ENCODE assay signal across 26 mouse cellular contexts in the genomic region with DNA sequence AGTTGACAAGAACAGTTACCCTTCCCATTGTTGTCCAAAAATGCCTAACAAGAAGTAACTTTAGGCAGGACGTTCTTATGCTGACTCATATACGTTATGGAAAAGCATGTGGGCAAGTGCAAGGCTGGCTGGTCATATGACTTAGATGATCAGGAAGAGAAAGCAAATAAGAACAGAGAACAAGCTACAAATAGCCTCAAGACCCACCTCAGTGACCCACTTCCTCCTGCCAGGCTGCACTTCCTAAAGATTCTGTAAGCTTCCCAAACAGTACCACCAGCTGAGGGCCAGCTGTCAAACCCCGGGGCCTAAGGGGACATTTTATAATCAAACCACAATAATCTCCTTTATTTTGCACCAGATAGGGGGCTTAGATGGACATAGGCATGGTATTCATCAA.
A peak's percentile ranks its signal among the peaks of the same experiment; 100 is the strongest.
DNase-seq lines count a peak whose midpoint lies in the region; ATAC-seq and TF ChIP-seq lines count a peak whose summit lies in the region.
"Had no signal": no experiment of that assay in that cellular context is flagged by ENCODE, and none has a peak within 500 bp of the region (broad histone marks: within the 10 kb centered on the region; RNA-seq: fewer than 3 reads in every experiment).

No protein-coding gene starts in this region.

- no peak overlapping the region for H3K9ac ChIP-seq in heart, adult 2 months (ENCODE audit: low read depth, low read length)
- no peak overlapping the region for H3K9ac ChIP-seq in midbrain, embryonic 11.5 days (ENCODE audit: low read length)
- H3K9ac ChIP-seq: embryonic facial prominence, embryonic 12.5 days; embryonic facial prominence, embryonic 15.5 days; forebrain, postnatal 0 days; heart, embryonic 12.5 days; heart, embryonic 15.5 days; hindbrain, embryonic 13.5 days had no signal

- H3K36me3 ChIP-seq in heart, adult 2 months (ENCODE audit: control insufficient read depth, insufficient read depth, low read length), result no peaks in the 10 kb centered on the region
- H3K36me3 ChIP-seq in midbrain, embryonic 11.5 days (ENCODE audit: control insufficient read depth, insufficient read depth, low read length), result no peaks in the 10 kb centered on the region
- H3K36me3 ChIP-seq: embryonic facial prominence, embryonic 12.5 days; embryonic facial prominence, embryonic 15.5 days; heart, embryonic 12.5 days; heart, embryonic 15.5 days; hindbrain, embryonic 10.5 days; hindbrain, embryonic 13.5 days had no signal

- no peaks in the 10 kb centered on the region for H3K79me2 ChIP-seq in heart, adult 2 months (replicated peaks; ENCODE audit: control insufficient read depth, insufficient read depth, low read length)

- no peak overlapping the region for H3K4me2 ChIP-seq in midbrain, embryonic 11.5 days
- H3K4me2 ChIP-seq: embryonic facial prominence, embryonic 12.5 days; embryonic facial prominence, embryonic 15.5 days; heart, embryonic 12.5 days; heart, embryonic 15.5 days; hindbrain, embryonic 13.5 days had no signal

- intact Hi-C loops in heart, adult 2 months (cut with DNase I), result no loop called here

- no peak for TF ChIP-seq EP300 in heart, adult 2 months (IDR thresholded peaks at IDR 0.05; ENCODE audit: insufficient read depth, low read depth, low read length)

- H3K4me3 ChIP-seq in heart, adult 2 months, result no peak overlapping the region
- no peak overlapping the region for H3K4me3 ChIP-seq in midbrain, embryonic 11.5 days (ENCODE audit: low read depth, low read length)
- H3K4me3 ChIP-seq: embryonic facial prominence, embryonic 12.5 days; embryonic facial prominence, embryonic 15.5 days; gastrocnemius, adult 2 months; heart, embryonic 12.5 days; heart, embryonic 15.5 days; hindbrain, embryonic 10.5 days; hindbrain, embryonic 13.5 days had no signal

- no peaks in the 10 kb centered on the region for H3K9me3 ChIP-seq in midbrain, embryonic 11.5 days (ENCODE audit: control insufficient read depth, low read length)
- H3K9me3 ChIP-seq: embryonic facial prominence, embryonic 12.5 days; embryonic facial prominence, embryonic 15.5 days; heart, embryonic 12.5 days; heart, embryonic 15.5 days; hindbrain, embryonic 10.5 days; hindbrain, embryonic 13.5 days had no signal

- H3K27me3 ChIP-seq in heart, adult 2 months (ENCODE audit: control insufficient read depth, insufficient read depth, low read length), result no peaks in the 10 kb centered on the region
- no peaks in the 10 kb centered on the region for H3K27me3 ChIP-seq in midbrain, embryonic 11.5 days (ENCODE audit: control insufficient read depth, insufficient read depth, low read length)
- H3K27me3 ChIP-seq: embryonic facial prominence, embryonic 12.5 days; embryonic facial prominence, embryonic 15.5 days; heart, embryonic 12.5 days; heart, embryonic 15.5 days; hindbrain, embryonic 13.5 days had no signal

- H3K27ac ChIP-seq in heart, adult 2 months, result no peak overlapping the region
- no peak overlapping the region for H3K27ac ChIP-seq in midbrain, embryonic 11.5 days (ENCODE audit: low read depth, low read length)
- H3K27ac ChIP-seq: embryonic facial prominence, embryonic 12.5 days; embryonic facial prominence, embryonic 15.5 days; gastrocnemius, adult 2 months; heart, embryonic 15.5 days; hindbrain, embryonic 10.5 days; hindbrain, embryonic 13.5 days; hindbrain, postnatal 0 days had no signal

- DNase-seq in heart, adult 11 months, result peak; percentile 85
- DNase-seq in heart, adult 2 months, result no peak
- no peak for DNase-seq in right cerebral cortex, postnatal 10 days (ENCODE audit: low spot score in 2 of 2)
- no peak for DNase-seq in urinary bladder, adult 18-20 months (ENCODE audit: low spot score in 2 of 2)
- DNase-seq in midbrain, embryonic 11.5 days (ENCODE audit: low spot score, missing footprints), result no peak
- DNase-seq: adrenal gland, postnatal 10 days; cerebellum, adult 18-20 months; cerebellum, adult 9-10 months; cerebellum, postnatal 14 days; forebrain, postnatal 0 days; gastrocnemius, adult 2 months; gastrocnemius, postnatal 14 days; heart, postnatal 10 days; heart, postnatal 36 days had no signal

- TF ChIP-seq CTCF in heart, adult 2 months (IDR thresholded peaks at IDR 0.05), result no peak

- ATAC-seq in common myeloid progenitor, adult 5-6 weeks (replicated peaks; ENCODE audit: low read depth, poor library complexity, severe bottlenecking), result peak; percentile 57
- ATAC-seq in megakaryocyte, adult 5-6 weeks (ENCODE audit: poor library complexity, severe bottlenecking), result peak; percentile 81
- ATAC-seq in midbrain, embryonic 11.5 days (ENCODE audit: low FRiP score), result no peak
- ATAC-seq: activated CD4-positive, CD25-positive, alpha-beta regulatory T cell, adult 4 months; forebrain, embryonic 14.5 days; forebrain, postnatal 0 days; hindbrain, postnatal 0 days; inflammation-experienced regulatory T-cells, adult 6 months had no signal

- no peaks in the 10 kb centered on the region for H3K4me1 ChIP-seq in heart, adult 2 months (ENCODE audit: control insufficient read depth, insufficient read depth, low read length)
- H3K4me1 ChIP-seq in midbrain, embryonic 11.5 days (ENCODE audit: control insufficient read depth, insufficient read depth, low read length), result no peaks in the 10 kb centered on the region
- H3K4me1 ChIP-seq: embryonic facial prominence, embryonic 12.5 days; embryonic facial prominence, embryonic 15.5 days; heart, embryonic 12.5 days; heart, embryonic 15.5 days; hindbrain, embryonic 10.5 days; hindbrain, embryonic 13.5 days had no signal

- TF ChIP-seq POLR2A in heart, adult 2 months (IDR thresholded peaks at IDR 0.05; ENCODE audit: insufficient read depth, low read depth, low read length), result no peak

- 81% methylated on average over 3 of the region's 3 CpGs for WGBS in heart, adult 2 months
- 85% methylated on average over 3 of the region's 3 CpGs for WGBS in midbrain, embryonic 11.5 days
